Mouse (Mus musculus): ENCODE data around the gene Foxj1. TPM values are rescaled to one million over a fixed set of nuclear protein-coding genes. Genes with fewer than 3 reads are reported as not detected.

Gene Foxj1
- total and polyA plus RNA-seq, 3 experiments: 0.26 to 3.0 (median 2.6) TPM

- Histone ChIP-seq H3K27ac (ENCODE audit: insufficient read depth, low read depth) (no peak overlapping the region), H3K79me2 (replicated peaks; ENCODE audit: control insufficient read depth, extremely low read depth, insufficient read depth, poor library complexity, severe bottlenecking) (peaks cover 7% of the 10 kb centered on the region; the same call in 1 of the 2 replicates), H3K4me3 (replicated peaks in 1 of 3; ENCODE audit: low read depth in 2 of 3, low read length in 2 of 3, poor library complexity in 1 of 3) (no peak overlapping the region), H3K4me2 (ENCODE audit: insufficient read depth, low read depth, poor library complexity, severe bottlenecking) (no peak overlapping the region), H3K9ac (ENCODE audit: insufficient read depth, low read depth) (no peak overlapping the region), H3K4me1 (ENCODE audit: control insufficient read depth in 1 of 2, insufficient read depth in 2 of 2) (peaks cover 15 to 34% of the 10 kb centered on the region in 2 experiments), H3K9me3 (replicated peaks; ENCODE audit: low read length) (no peaks in the 10 kb centered on the region), H3K27me3 (replicated peaks) (no peaks in the 10 kb centered on the region), H3K36me3 (replicated peaks in 1 of 2; ENCODE audit: control insufficient read depth in 1 of 2, insufficient read depth in 1 of 2, low read length in 1 of 2) (peaks cover 18 to 23% of the 10 kb centered on the region in 2 experiments)
- dilution Hi-C loops (cut with MboI; ENCODE audit: extremely low pct_ligation_motif_present, extremely low pct_unique_long_range_greater_than_20kb, low sequenced_read_pairs) (no loop called here), in situ Hi-C loops (cut with MboI; ENCODE audit: low pct_ligation_motif_present, low pct_unique_long_range_greater_than_20kb, low sequenced_read_pairs) (no loop called here)
- peak; percentile 65 for DNase-seq (ENCODE audit: extremely low read depth)
- TF ChIP-seq HCFC1 (IDR thresholded peaks at IDR 0.05; ENCODE audit: low read depth, low read length) (peak; percentile 28; the same call in 1 of the 2 replicates), ZNF384 (IDR thresholded peaks at IDR 0.05; ENCODE audit: low read depth, low read length) (no peak)
Measured at GRCm38 (mm10) chr11:116307762-116308531, 27.3 kb downstream of the Foxj1 start.

- peak within 1 kb of the TSS; percentile 81 for H3K9ac ChIP-seq (ENCODE audit: insufficient read depth, low read depth)
- no peak within 1 kb of the TSS for H3K27ac ChIP-seq (ENCODE audit: insufficient read depth, low read depth)
- H3K4me3 ChIP-seq (replicated peaks in 1 of 3; ENCODE audit: low read depth in 2 of 3, low read length in 2 of 3, poor library complexity in 1 of 3): peak within 1 kb of the TSS; percentile 79 to 93 (median 87)
- peaks cover 20 to 30% of the 10 kb centered on the region in 2 experiments for H3K36me3 ChIP-seq (replicated peaks in 1 of 2; ENCODE audit: control insufficient read depth in 1 of 2, insufficient read depth in 1 of 2, low read length in 1 of 2)
- in situ Hi-C loops (cut with MboI; ENCODE audit: low pct_ligation_motif_present, low pct_unique_long_range_greater_than_20kb, low sequenced_read_pairs): no loop called here
- TF ChIP-seq TCF12 (IDR thresholded peaks at IDR 0.05; ENCODE audit: low read depth, low read length) (no peak), USF2 (conservative IDR thresholded peaks at IDR 0.05; ENCODE audit: low read depth, low read length) (no peak), JUND (conservative IDR thresholded peaks at IDR 0.05; ENCODE audit: low read depth, low read length) (no peak), ZC3H11A (IDR thresholded peaks at IDR 0.05; ENCODE audit: low read depth, low read length) (no peak), ZKSCAN1 (IDR thresholded peaks at IDR 0.05; ENCODE audit: borderline replicate concordance, low read depth, low read length) (no peak), POLR2A (IDR thresholded peaks at IDR 0.05; ENCODE audit: low read depth, low read length) (no peak), MYC (IDR thresholded peaks at IDR 0.05; ENCODE audit: low read depth, low read length) (no peak), SMC3 (IDR thresholded peaks at IDR 0.05; ENCODE audit: low read depth, low read length) (no peak), KAT2A (IDR thresholded peaks at IDR 0.05; ENCODE audit: insufficient replicate concordance, low read length) (no peak), RAD21 (IDR thresholded peaks at IDR 0.05; ENCODE audit: low read depth, low read length) (no peak), SIN3A (IDR thresholded peaks at IDR 0.05; ENCODE audit: low read length) (no peak)
- no peaks in the 10 kb centered on the region for H3K9me3 ChIP-seq (replicated peaks; ENCODE audit: low read length)
- H3K4me1 ChIP-seq (ENCODE audit: control insufficient read depth in 1 of 2, insufficient read depth in 2 of 2): peaks cover 15 to 34% of the 10 kb centered on the region in 2 experiments
- peak within 1 kb of the TSS; percentile 97 for H3K4me2 ChIP-seq (ENCODE audit: insufficient read depth, low read depth, poor library complexity, severe bottlenecking)
- no peaks in the 10 kb centered on the region for H3K27me3 ChIP-seq (replicated peaks)
- dilution Hi-C loops (cut with MboI; ENCODE audit: extremely low pct_ligation_motif_present, extremely low pct_unique_long_range_greater_than_20kb, low sequenced_read_pairs): no loop called here
- DNase-seq (ENCODE audit: extremely low read depth): no peak
- H3K79me2 ChIP-seq (replicated peaks; ENCODE audit: control insufficient read depth, extremely low read depth, insufficient read depth, poor library complexity, severe bottlenecking): peaks cover 7% of the 10 kb centered on the region; the same call in 1 of the 2 replicates
Measured at GRCm38 (mm10) chr11:116307019-116307725, 28.0 kb downstream of the Foxj1 start, which contains the start of gene Exoc7. TSS of gene Exoc7 (minus strand) at chr11:116307233.

Measured in CH12.LX (cell line).